Mouse (Mus musculus): ENCODE results near the gene Tspan13. TPM values are rescaled to one million over a fixed set of nuclear protein-coding genes. Genes with fewer than 3 reads are reported as not detected.
A peak's percentile ranks its signal among the peaks of the same experiment; 100 is the strongest.

The Tspan13 gene
- total RNA-seq, 4 experiments from 2014 or later, result 34.4 to 50.7 (median 42.6) TPM

- DNase-seq (ENCODE audit: low spot score), result peak; percentile 76
Observed at GRCm38 (mm10) chr12:36032419-36032818, 9.9 kb downstream of the Tspan13 start.

GRCm38 (mm10) chr12:36030660-36031363 is 11.5 kb downstream of the Tspan13 start:
- DNase-seq (ENCODE audit: low spot score), result no peak

- DNase-seq (ENCODE audit: low spot score), result no peak
Observed at GRCm38 (mm10) chr12:36029687-36030086, 12.6 kb downstream of the Tspan13 start.

GRCm38 (mm10) chr12:36028968-36029645 is 13.2 kb downstream of the Tspan13 start:
- DNase-seq (ENCODE audit: low spot score), result no peak

GRCm38 (mm10) chr12:36027171-36027570 is 15.1 kb downstream of the Tspan13 start:
- DNase-seq (ENCODE audit: low spot score), result no peak

GRCm38 (mm10) chr12:36026126-36026525 is 16.2 kb downstream of the Tspan13 start:
- DNase-seq (ENCODE audit: low spot score), result no peak

- no peak for DNase-seq (ENCODE audit: low spot score)
Observed at GRCm38 (mm10) chr12:36020710-36021109, 21.6 kb downstream of the Tspan13 start.

GRCm38 (mm10) chr12:36020081-36020480 is 22.2 kb downstream of the Tspan13 start:
- no peak for DNase-seq (ENCODE audit: low spot score)

GRCm38 (mm10) chr12:36019572-36019971 is 22.7 kb downstream of the Tspan13 start:
- DNase-seq (ENCODE audit: low spot score), result no peak

- no peak for DNase-seq (ENCODE audit: low spot score)
Observed at GRCm38 (mm10) chr12:36017791-36018190, 24.5 kb downstream of the Tspan13 start.

- no peak for DNase-seq (ENCODE audit: low spot score)
Observed at GRCm38 (mm10) chr12:36013216-36013910, 28.9 kb downstream of the Tspan13 start.

- no peak for DNase-seq (ENCODE audit: low spot score)
Observed at GRCm38 (mm10) chr12:36008364-36009047, 33.8 kb downstream of the Tspan13 start.

GRCm38 (mm10) chr12:36007581-36007980 is 34.7 kb downstream of the Tspan13 start:
- no peak for DNase-seq (ENCODE audit: low spot score)

- no peak for DNase-seq (ENCODE audit: low spot score)
Observed at GRCm38 (mm10) chr12:36004714-36005113, 37.6 kb downstream of the Tspan13 start.

GRCm38 (mm10) chr12:35995799-35996198 is 46.5 kb downstream of the Tspan13 start:
- DNase-seq (ENCODE audit: low spot score), result peak; percentile 54

GRCm38 (mm10) chr12:35994098-35994497 is 48.2 kb downstream of the Tspan13 start:
- DNase-seq (ENCODE audit: low spot score), result no peak

GRCm38 (mm10) chr12:35993583-35993982 is 48.7 kb downstream of the Tspan13 start:
- no peak for DNase-seq (ENCODE audit: low spot score)

GRCm38 (mm10) chr12:35992711-35993110 is 49.6 kb downstream of the Tspan13 start, which contains the start of gene Agr2:
Gene Agr2, plus strand, starts transcription at chr12:35992907.
- DNase-seq (ENCODE audit: low spot score), result no peak

- DNase-seq (ENCODE audit: low spot score), result no peak
Observed at GRCm38 (mm10) chr12:35984743-35985142, 57.6 kb downstream of the Tspan13 start.

- DNase-seq (ENCODE audit: low spot score), result no peak
Observed at GRCm38 (mm10) chr12:35983472-35983871, 58.8 kb downstream of the Tspan13 start.

GRCm38 (mm10) chr12:35981732-35982360 is 60.5 kb downstream of the Tspan13 start:
- DNase-seq (ENCODE audit: low spot score), result peak; percentile 46

Measured in heart, adult 8-10 months (tissue).